Mouse (Mus musculus): ENCODE data around the gene Slc12a8.

Slc12a8 gene

GRCm38 (mm10) chr16:33698277-33698790 lies 181.2 kb downstream of the Slc12a8 start:
- DNase-seq (ENCODE audit: low spot score) = no peak

GRCm38 (mm10) chr16:33700584-33700983 lies 183.5 kb downstream of the Slc12a8 start:
- no peak for DNase-seq (ENCODE audit: low spot score)

- DNase-seq (ENCODE audit: low spot score) = no peak
Observed at GRCm38 (mm10) chr16:33701872-33702271, 184.7 kb downstream of the Slc12a8 start.

- no peak for DNase-seq (ENCODE audit: low spot score)
Observed at GRCm38 (mm10) chr16:33704289-33704688, 187.2 kb downstream of the Slc12a8 start.

- no peak for DNase-seq (ENCODE audit: low spot score)
Observed at GRCm38 (mm10) chr16:33705258-33705657, 188.1 kb downstream of the Slc12a8 start.

- no peak for DNase-seq (ENCODE audit: low spot score)
Observed at GRCm38 (mm10) chr16:33706111-33706890, 189.2 kb downstream of the Slc12a8 start.

GRCm38 (mm10) chr16:33708031-33708430 lies 190.9 kb downstream of the Slc12a8 start:
- no peak for DNase-seq (ENCODE audit: low spot score)

GRCm38 (mm10) chr16:33708585-33709397 lies 191.7 kb downstream of the Slc12a8 start:
- no peak for DNase-seq (ENCODE audit: low spot score)
